Mouse (Mus musculus) heart, embryonic 11.5 days (tissue): Measurements from ENCODE around the gene Rsph10b. TPM values are rescaled to one million over a fixed set of nuclear protein-coding genes. Genes with fewer than 3 reads are reported as not detected.

Source experiments
- ATAC-seq: fragments of 200-750 bp; cut with Nextera tagmentation; replicated peaks from 2 replicates; pipeline ENCODE4 v1.8.0; 2017; ENCODE audit warnings: moderate library complexity; ENCODE audit not compliant: insufficient number of reproducible peaks, low FRiP score, low TSS enrichment
- H3K27ac ChIP-seq: fragments of 300-500 bp; sonication (generic); 2 replicates; pipeline ENCODE4 v1.5.1; 2014; ENCODE audit warnings: mild to moderate bottlenecking, low read depth, low read length
- H3K27me3 ChIP-seq: fragments of 300-500 bp; sonication (generic); 2 replicates; pipeline ENCODE4 v1.6.1; 2014; ENCODE audit warnings: mild to moderate bottlenecking, low read length, mixed read lengths; ENCODE audit not compliant: control insufficient read depth, insufficient read depth
- H3K36me3 ChIP-seq: fragments of 300-500 bp; sonication (generic); 2 replicates; pipeline ENCODE4 v1.6.1; 2014; ENCODE audit warnings: mild to moderate bottlenecking, low read length, moderate library complexity, mixed read lengths; ENCODE audit not compliant: control insufficient read depth, insufficient read depth
- H3K4me1 ChIP-seq: fragments of 300-500 bp; sonication (generic); 2 replicates; pipeline ENCODE4 v1.6.1; 2014; ENCODE audit warnings: low read length; ENCODE audit not compliant: control insufficient read depth, insufficient read depth
- H3K4me2 ChIP-seq: fragments of 300-500 bp; sonication (generic); 2 replicates; pipeline ENCODE4 v1.6.1; 2014; ENCODE audit warnings: mild to moderate bottlenecking, moderate library complexity
- H3K4me3 ChIP-seq: fragments of 300-500 bp; sonication (generic); 2 replicates; pipeline ENCODE4 v1.5.1; 2014; ENCODE audit warnings: low read depth, low read length
- H3K9ac ChIP-seq: fragments of 300-500 bp; sonication (generic); 2 replicates; pipeline ENCODE4 v1.6.1; 2014; ENCODE audit warnings: mild to moderate bottlenecking, low read depth, low read length, moderate library complexity
- H3K9me3 ChIP-seq: fragments of 300-500 bp; sonication (generic); replicated peaks from 2 replicates; pipeline ENCODE4 v1.6.1; 2016; ENCODE audit warnings: low read length; ENCODE audit not compliant: control insufficient read depth
- WGBS: fragments of 180-500 bp; shearing (Covaris S2); extraction: QIAGEN DNeasy Blood & Tissue Kit; methylation state at CpG from one replicate; pipeline ENCODE4 v1.1.7; 2014; ENCODE audit not compliant: insufficient replicate concordance; 5-methylcytosine and 5-hydroxymethylcytosine counted together
- polyA plus RNA-seq: library from polyadenylated mRNA; unstranded; fragments of >200 nt; fragmentation: Nextera tagmentation; extraction: Ambion mirVana; gene quantifications from 2 replicates; pipeline ENCODE4 v1.2.1, GENCODE M21; 2014

The Rsph10b gene
- 0.43 and 1.5 TPM in 2 replicates for polyA plus RNA-seq

- no peak within 1 kb of the TSS for H3K27ac ChIP-seq
- no peak within 1 kb of the TSS for H3K4me3 ChIP-seq
- peaks cover 18% of the 10 kb centered on the region for H3K36me3 ChIP-seq
- 0 out of 2 replicates have a peak within 1 kb of the TSS, but pooled peaks have one; percentile 15 for H3K4me2 ChIP-seq
- ATAC-seq = 0 out of 2 replicates have a peak, but pooled peaks have one; percentile 26
- H3K27me3 ChIP-seq = no peaks in the 10 kb centered on the region
- WGBS = 21% methylated on average over 8 of the region's 8 CpGs
- H3K4me1 ChIP-seq = peaks cover 2% of the 10 kb centered on the region; the same call in 1 of the 2 replicates
- H3K9ac ChIP-seq = no peak within 1 kb of the TSS
- no peaks in the 10 kb centered on the region for H3K9me3 ChIP-seq
Observed at GRCm38 (mm10) chr5:143932831-143933230, at the start of gene Rsph10b. Gene Rsph10b, plus strand, starts transcription at chr5:143933035.

DNA sequence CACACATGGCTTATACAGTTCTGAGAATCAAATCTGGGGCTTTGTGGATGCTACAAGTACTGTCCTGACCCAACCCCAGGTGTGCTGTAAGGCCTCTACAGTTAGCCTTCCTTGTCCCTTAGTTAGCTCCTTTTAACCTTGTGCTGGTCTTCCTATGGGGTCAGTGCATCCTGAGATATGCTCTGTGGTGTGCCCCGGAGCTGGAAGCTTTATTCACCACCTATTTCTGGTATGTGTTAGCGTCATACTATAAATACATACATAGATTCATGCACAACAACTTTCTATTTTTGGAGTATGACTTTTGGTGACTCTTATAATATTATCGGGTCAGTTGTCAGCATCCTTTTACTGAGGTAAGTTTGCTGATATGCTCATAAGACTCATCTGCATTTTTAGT, 47.6 kb upstream of the Rsph10b start:
- no peak overlapping the region for H3K27ac ChIP-seq
- WGBS = 93% methylated on average over 3 of the region's 3 CpGs

DNA sequence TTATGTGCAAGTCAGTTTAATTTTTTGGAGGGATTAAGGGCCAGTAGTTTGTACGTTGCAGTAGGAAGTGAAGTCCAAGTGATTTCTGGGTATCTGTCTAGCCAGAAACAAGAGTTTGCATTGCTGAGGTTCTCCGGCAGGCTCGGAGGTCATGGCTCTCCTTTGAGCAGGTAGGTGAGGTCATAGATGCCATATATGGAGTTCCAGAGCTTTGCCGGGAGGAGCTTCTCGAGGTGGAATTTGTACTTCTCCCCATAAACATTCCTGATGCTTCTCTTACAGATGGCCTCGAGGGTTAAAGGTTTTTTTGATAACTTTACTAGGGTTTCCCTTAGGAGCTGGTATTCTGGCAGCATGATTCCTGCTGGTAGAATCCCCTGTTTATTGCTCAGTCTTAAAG, 42.1 kb upstream of the Rsph10b start:
- 69% methylated on average over 6 of the region's 6 CpGs for WGBS
- H3K36me3 ChIP-seq = peaks cover 28% of the 10 kb centered on the region

More for the DNA sequence above, 47.6 kb upstream of the Rsph10b start:
- ATAC-seq = no peak
- peaks cover 45% of the 10 kb centered on the region for H3K36me3 ChIP-seq
- no peaks in the 10 kb centered on the region for H3K9me3 ChIP-seq
- H3K4me3 ChIP-seq = no peak overlapping the region
- H3K4me1 ChIP-seq = no peaks in the 10 kb centered on the region
- H3K9ac ChIP-seq = no peak overlapping the region
- no peak overlapping the region for H3K4me2 ChIP-seq
- no peaks in the 10 kb centered on the region for H3K27me3 ChIP-seq

GRCm38 (mm10) chr5:143892255-143892886, 40.5 kb upstream of the Rsph10b start:
- Histone ChIP-seq H3K36me3 (peaks cover 14% of the 10 kb centered on the region), H3K27ac (no peak overlapping the region), H3K4me2 (no peak overlapping the region), H3K9me3 (no peaks in the 10 kb centered on the region), H3K27me3 (no peaks in the 10 kb centered on the region), H3K4me1 (no peaks in the 10 kb centered on the region), H3K4me3 (no peak overlapping the region), H3K9ac (no peak overlapping the region)
- WGBS = 43% methylated on average over 9 of the region's 9 CpGs
- no peak; the same call in 1 of the 2 replicates for ATAC-seq

More for the DNA sequence above, 42.1 kb upstream of the Rsph10b start:
- H3K4me3 ChIP-seq = no peak overlapping the region
- H3K4me2 ChIP-seq = no peak overlapping the region
- H3K27ac ChIP-seq = no peak overlapping the region
- no peaks in the 10 kb centered on the region for H3K9me3 ChIP-seq
- no peak for ATAC-seq
- no peaks in the 10 kb centered on the region for H3K27me3 ChIP-seq
- no peaks in the 10 kb centered on the region for H3K4me1 ChIP-seq
- H3K9ac ChIP-seq = no peak overlapping the region

- H3K4me2 ChIP-seq = no peak overlapping the region
- WGBS = 81% methylated on average over 5 of the region's 5 CpGs
- H3K9ac ChIP-seq = no peak overlapping the region
- H3K27me3 ChIP-seq = no peaks in the 10 kb centered on the region
- no peak overlapping the region for H3K4me3 ChIP-seq
- ATAC-seq = no peak
- peaks cover 19% of the 10 kb centered on the region for H3K36me3 ChIP-seq
- no peaks in the 10 kb centered on the region for H3K9me3 ChIP-seq
- H3K27ac ChIP-seq = no peak overlapping the region
- no peaks in the 10 kb centered on the region for H3K4me1 ChIP-seq
Observed at GRCm38 (mm10) chr5:143893396-143893795, 39.4 kb upstream of the Rsph10b start.

GRCm38 (mm10) chr5:143897635-143898330, 35.1 kb upstream of the Rsph10b start, which contains the start of gene Ankrd61:
Gene Ankrd61, minus strand, starts transcription at chr5:143897685.
- Histone ChIP-seq H3K9ac (no peak within 1 kb of the TSS), H3K27ac (no peak within 1 kb of the TSS), H3K27me3 (no peaks in the 10 kb centered on the region), H3K4me3 (no peak within 1 kb of the TSS), H3K9me3 (no peaks in the 10 kb centered on the region), H3K4me1 (no peaks in the 10 kb centered on the region), H3K4me2 (no peak within 1 kb of the TSS), H3K36me3 (peaks cover 25% of the 10 kb centered on the region)
- ATAC-seq = no peak
- WGBS = 85% methylated on average over 14 of the region's 14 CpGs

DNA sequence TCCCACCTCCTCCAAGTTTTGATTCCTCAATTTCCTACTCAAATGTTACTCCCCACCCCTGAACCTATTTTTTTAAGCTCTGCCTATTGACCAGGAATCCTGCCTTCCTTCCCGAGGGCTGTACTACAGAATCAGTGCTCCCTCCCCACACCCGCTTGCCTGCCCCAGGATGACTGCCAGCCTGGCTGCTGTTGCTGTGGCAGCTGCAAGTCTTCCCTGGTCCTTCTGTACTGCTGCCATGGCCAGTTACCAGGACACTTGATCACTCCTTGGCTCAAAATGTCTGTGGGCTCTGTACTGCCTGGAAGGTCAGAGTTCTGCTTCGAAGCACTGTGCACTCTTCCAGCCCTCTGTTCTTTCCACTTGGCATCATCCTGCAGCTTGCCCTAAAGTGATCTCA, 30.7 kb upstream of the Rsph10b start:
- Histone ChIP-seq H3K36me3 (peaks cover 38% of the 10 kb centered on the region), H3K4me2 (no peak overlapping the region), H3K4me1 (no peaks in the 10 kb centered on the region), H3K9me3 (no peaks in the 10 kb centered on the region), H3K9ac (no peak overlapping the region), H3K4me3 (no peak overlapping the region), H3K27me3 (no peaks in the 10 kb centered on the region), H3K27ac (no peak overlapping the region)
- ATAC-seq = no peak
- WGBS = 85% methylated on average over 3 of the region's 3 CpGs

- peaks cover 32% of the 10 kb centered on the region for H3K36me3 ChIP-seq
Observed at GRCm38 (mm10) chr5:143903813-143904212, 29.0 kb upstream of the Rsph10b start.

More at GRCm38 (mm10) chr5:143903813-143904212, 29.0 kb upstream of the Rsph10b start:
- Histone ChIP-seq H3K27ac (no peak overlapping the region), H3K9me3 (no peaks in the 10 kb centered on the region), H3K27me3 (no peaks in the 10 kb centered on the region), H3K4me1 (peaks cover 13% of the 10 kb centered on the region), H3K4me2 (no peak overlapping the region), H3K9ac (no peak overlapping the region), H3K4me3 (no peak overlapping the region)
- 65% methylated on average over 4 of the region's 4 CpGs for WGBS
- ATAC-seq = no peak
